Mouse (Mus musculus): ENCODE results near the gene Dtwd1.
"Not testable (repeated sequence)": the region's sequence is repeated elsewhere in the genome, so short reads cannot be mapped to it uniquely, and the experiment has no call there.

Dtwd1 gene

GRCm38 (mm10) chr2:126151855-126152571 is at the start of gene Dtwd1, which contains the start of gene Fam227b:
Gene Dtwd1 (plus strand): TSS chr2:126152141.
Gene Fam227b (minus strand): TSS chr2:126152004.
- DNase-seq (ENCODE audit: low read depth, low spot score) = peak; percentile 96

DNA sequence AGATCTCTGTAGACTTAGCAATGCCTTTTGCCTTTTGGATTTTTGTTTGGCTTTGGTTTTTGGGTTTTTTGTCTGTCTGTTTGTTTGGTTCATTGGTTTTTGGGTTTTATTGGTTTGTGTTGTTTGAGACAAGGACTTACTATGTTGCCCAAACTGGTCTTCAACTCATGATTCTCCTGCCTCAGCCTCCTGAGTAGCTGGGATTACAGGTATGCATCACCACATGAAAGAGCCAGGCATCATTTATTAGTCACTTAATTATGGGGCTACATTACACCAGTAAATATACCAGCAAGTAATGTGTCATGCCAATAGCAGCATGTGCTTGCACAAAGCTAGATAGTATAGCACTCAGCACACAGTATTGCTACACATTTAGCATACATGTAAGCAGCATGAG is 4.2 kb upstream of the Dtwd1 start:
- DNase-seq (ENCODE audit: low read depth, low spot score) = no peak

DNA sequence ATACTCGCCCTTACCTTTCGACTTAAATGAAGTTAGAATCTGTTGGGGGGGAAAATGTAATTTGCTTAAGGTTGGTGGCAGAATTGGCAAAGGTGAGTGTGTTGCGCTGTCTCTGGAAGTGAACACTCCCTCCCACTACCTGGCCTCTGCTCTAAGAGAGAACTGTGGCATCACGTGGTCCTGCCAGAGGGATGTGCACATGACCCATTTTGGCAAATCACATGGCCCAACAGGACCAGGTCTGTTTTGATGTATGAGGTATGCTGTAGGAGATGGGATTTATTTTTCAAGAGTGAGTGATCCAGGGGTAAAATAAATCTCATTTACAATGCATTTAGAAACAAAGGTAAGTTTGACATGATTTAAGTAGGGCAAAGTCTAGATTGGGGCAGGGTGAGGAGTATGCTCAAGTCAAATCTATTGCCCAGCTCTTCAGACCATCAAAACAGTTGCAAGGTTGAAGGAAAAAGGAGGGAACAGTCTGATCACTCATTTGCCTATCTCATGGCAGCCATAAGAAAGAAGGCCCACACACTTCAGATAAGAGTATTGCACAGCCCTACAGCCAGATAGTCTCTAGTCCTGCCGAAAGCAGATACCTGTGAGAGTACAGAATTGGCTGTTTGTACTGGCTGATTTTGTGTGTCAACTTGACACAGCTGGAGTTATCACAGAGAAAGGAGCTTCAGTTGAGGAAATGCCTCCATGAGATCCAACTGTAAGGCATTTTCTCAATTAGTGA is 13.5 kb downstream of the Dtwd1 start:
- no peak for DNase-seq (ENCODE audit: low read depth, low spot score)

GRCm38 (mm10) chr2:126166335-126166734 is 14.4 kb downstream of the Dtwd1 start:
- DNase-seq (ENCODE audit: low read depth, low spot score) = no peak

DNA sequence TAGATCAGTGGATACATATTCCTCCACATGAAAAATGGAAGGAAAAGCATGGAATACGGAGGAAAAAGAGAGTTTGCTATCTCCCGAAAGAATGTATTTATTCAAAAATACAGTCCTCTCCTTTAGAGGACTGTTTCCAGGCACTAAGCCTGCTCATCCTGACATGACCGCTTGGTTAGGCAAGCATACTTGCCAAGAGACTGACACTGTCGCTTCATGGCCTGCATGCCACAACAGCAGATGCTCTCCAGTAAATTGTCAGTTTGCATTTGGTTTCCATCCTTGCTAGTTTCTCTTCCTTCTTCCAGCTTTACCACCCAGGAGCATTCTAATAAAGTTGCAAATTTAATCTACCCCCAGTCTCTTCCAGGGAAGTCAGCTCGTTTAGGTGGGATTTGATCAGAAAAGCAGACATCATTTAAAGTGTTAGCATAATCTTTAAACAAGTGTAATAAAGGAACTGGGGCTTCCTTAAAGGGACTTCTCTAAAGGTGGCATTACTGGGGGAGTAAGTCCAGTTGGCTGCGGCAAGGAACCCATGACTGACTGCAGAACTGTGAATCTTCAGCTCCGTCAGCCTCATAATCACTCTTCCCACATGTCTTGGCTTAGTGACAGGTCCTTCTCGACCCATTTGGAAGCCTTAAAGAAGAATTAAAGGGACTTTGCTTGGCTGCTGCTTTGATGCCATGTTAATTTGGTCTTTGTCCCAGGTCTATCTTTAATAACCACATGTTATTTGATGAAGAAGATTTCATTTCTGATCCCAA is 15.1 kb downstream of the Dtwd1 start:
- DNase-seq (ENCODE audit: low read depth, low spot score) = no peak

- DNase-seq (ENCODE audit: low read depth, low spot score) = no peak
These were observed 19.5 kb downstream of the Dtwd1 start for GRCm38 (mm10) chr2:126171427-126171826.

DNA sequence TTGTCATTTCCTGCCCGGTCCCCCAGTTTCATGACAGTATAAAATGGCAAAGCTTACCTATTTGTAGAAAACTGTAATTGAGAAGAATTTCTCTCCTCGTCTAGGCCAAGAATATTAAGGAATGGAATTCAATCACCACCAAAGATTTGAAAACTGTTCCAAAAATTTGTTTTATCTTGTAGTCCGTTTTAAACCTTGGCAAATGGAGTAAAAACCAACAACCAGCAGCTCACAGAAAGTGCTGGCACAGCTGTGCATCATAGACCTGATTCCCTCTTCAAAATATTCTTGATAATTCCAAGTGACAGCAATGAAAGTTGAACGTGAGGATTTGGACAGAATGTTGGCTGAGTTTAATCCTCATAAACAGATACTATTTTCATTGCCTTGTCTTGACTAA is 39.4 kb downstream of the Dtwd1 start:
- DNase-seq (ENCODE audit: low read depth, low spot score) = no peak

- DNase-seq (ENCODE audit: low read depth, low spot score) = no peak
These were observed 40.2 kb downstream of the Dtwd1 start for GRCm38 (mm10) chr2:126192129-126192528.

DNA sequence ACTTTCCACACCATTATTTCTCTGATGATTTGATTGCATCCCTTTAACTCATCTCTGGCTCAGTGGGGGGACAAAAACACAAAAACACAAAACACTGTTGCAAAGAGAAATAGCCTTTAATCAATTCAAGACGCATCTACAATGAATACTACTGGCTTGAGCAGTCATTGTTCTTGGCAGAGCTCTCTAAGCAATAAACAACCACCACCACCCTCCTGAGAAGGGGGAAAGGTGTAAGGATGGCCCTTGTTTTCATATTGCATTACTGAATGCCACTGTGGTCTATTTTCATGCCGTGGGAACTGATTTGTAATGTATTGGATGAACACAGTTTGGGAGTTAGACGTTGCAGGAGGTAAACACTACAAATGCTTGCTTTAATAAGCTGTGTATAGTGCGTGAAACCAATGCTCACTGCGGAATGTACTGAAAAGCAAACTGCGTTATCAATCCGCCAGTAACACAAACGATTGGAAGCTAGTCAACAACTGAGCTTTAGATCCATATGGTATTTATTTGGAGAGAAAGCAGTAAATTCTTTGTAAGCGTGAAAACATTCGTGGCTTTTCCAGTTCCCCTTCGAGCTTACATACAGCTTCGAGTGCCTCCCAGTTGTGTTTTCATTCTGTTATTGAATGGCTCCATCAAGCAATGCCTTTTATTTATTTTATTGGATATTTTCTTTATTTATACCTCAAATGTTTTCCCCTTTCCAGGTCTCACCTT is 43.9 kb downstream of the Dtwd1 start:
- DNase-seq (ENCODE audit: low read depth, low spot score) = no peak

- DNase-seq (ENCODE audit: low read depth, low spot score) = no peak
These were observed 47.0 kb downstream of the Dtwd1 start for GRCm38 (mm10) chr2:126198971-126199370.

GRCm38 (mm10) chr2:126211011-126211680 is 59.2 kb downstream of the Dtwd1 start:
- no peak for DNase-seq (ENCODE audit: low read depth, low spot score)

DNA sequence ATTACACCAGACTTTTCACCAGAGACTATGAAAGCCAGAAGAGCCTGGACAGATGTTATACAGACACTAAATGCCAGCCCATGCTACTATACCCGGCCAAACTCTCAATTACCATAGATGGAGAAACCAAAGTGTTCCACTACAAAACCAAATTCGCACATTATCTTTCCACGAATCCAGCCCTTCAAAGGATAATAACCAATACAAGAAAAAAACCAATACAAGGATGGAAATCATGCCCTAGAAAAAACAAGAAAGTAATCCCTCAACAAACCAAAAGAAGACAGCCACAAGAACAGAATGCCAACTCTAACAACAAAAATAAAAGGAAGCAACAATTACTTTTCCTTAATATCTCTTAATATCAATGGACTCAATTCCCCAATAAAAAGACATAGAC is 62.9 kb downstream of the Dtwd1 start, which contains the start of gene Gm17555:
Gm17555 (plus strand) TSS at position 301 of the 400 bp plus-strand sequence.
- DNase-seq (ENCODE audit: low read depth, low spot score) = not testable (repeated sequence)

Data from R1 (cell line).